Mouse (Mus musculus): Measurements from ENCODE around the gene Kcnt2. TPM values are rescaled to one million over a fixed set of nuclear protein-coding genes. Genes with fewer than 3 reads are reported as not detected.

Kcnt2 gene
- total and polyA plus RNA-seq, 3 experiments: not detected

GRCm38 (mm10) chr1:140295482-140295881 is 49.5 kb downstream of the Kcnt2 start:
- DNase-seq (ENCODE audit: extremely low read depth): no peak
- H3K27ac ChIP-seq (ENCODE audit: insufficient read depth, low read depth): no peak overlapping the region
- TF ChIP-seq NRF1 (IDR thresholded peaks at IDR 0.05; ENCODE audit: low read depth, low read length) (no peak), MAFK (IDR thresholded peaks at IDR 0.05; ENCODE audit: insufficient replicate concordance, low read length) (no peak)
- H3K4me2 ChIP-seq (ENCODE audit: insufficient read depth, low read depth, poor library complexity, severe bottlenecking): no peak overlapping the region
- H3K9me3 ChIP-seq (replicated peaks; ENCODE audit: low read length): no peaks in the 10 kb centered on the region
- H3K36me3 ChIP-seq (replicated peaks in 1 of 2; ENCODE audit: control insufficient read depth in 1 of 2, insufficient read depth in 1 of 2, low read length in 1 of 2): no peaks in the 10 kb centered on the region
- H3K4me3 ChIP-seq (replicated peaks in 1 of 3; ENCODE audit: low read depth in 2 of 3, low read length in 2 of 3, poor library complexity in 1 of 3): no peak overlapping the region
- in situ Hi-C loops (cut with MboI; ENCODE audit: low pct_ligation_motif_present, low pct_unique_long_range_greater_than_20kb, low sequenced_read_pairs): no loop called here
- H3K27me3 ChIP-seq (replicated peaks): no peaks in the 10 kb centered on the region
- dilution Hi-C loops (cut with MboI; ENCODE audit: extremely low pct_ligation_motif_present, extremely low pct_unique_long_range_greater_than_20kb, low sequenced_read_pairs): no loop called here
- no peaks in the 10 kb centered on the region for H3K4me1 ChIP-seq (ENCODE audit: control insufficient read depth in 1 of 2, insufficient read depth in 2 of 2)
- no peaks in the 10 kb centered on the region for H3K79me2 ChIP-seq (replicated peaks; ENCODE audit: control insufficient read depth, extremely low read depth, insufficient read depth, poor library complexity, severe bottlenecking)
- H3K9ac ChIP-seq (ENCODE audit: insufficient read depth, low read depth): no peak overlapping the region

DNA sequence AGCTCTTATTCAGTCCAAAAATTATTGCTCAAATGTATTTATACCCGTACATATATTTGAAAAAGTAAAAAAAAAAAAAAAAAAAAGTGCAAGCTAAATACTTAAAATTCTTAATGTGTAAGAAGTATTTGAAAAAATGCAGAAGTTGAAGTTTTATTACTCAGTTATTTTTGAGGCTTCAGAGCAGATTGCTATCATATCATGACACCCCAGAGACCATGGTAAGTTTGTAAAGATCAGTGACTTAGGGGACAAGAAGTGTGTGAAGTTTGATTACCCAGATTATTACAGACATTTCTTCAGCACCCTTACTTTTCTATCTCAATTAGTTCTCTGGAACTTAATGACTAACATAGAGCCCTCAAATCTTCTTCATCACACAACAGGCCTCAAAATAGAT is 58.3 kb downstream of the Kcnt2 start:
- Histone ChIP-seq H3K27me3 (replicated peaks) (no peaks in the 10 kb centered on the region), H3K27ac (ENCODE audit: insufficient read depth, low read depth) (no peak overlapping the region), H3K9me3 (replicated peaks; ENCODE audit: low read length) (peaks cover 2% of the 10 kb centered on the region), H3K79me2 (replicated peaks; ENCODE audit: control insufficient read depth, extremely low read depth, insufficient read depth, poor library complexity, severe bottlenecking) (no peaks in the 10 kb centered on the region), H3K4me1 (ENCODE audit: control insufficient read depth in 1 of 2, insufficient read depth in 2 of 2) (no peaks in the 10 kb centered on the region), H3K4me2 (ENCODE audit: insufficient read depth, low read depth, poor library complexity, severe bottlenecking) (no peak overlapping the region), H3K36me3 (replicated peaks in 1 of 2; ENCODE audit: control insufficient read depth in 1 of 2, insufficient read depth in 1 of 2, low read length in 1 of 2) (no peaks in the 10 kb centered on the region), H3K9ac (ENCODE audit: insufficient read depth, low read depth) (no peak overlapping the region), H3K4me3 (replicated peaks in 1 of 3; ENCODE audit: low read depth in 2 of 3, low read length in 2 of 3, poor library complexity in 1 of 3) (no peak overlapping the region)
- dilution Hi-C loops (cut with MboI; ENCODE audit: extremely low pct_ligation_motif_present, extremely low pct_unique_long_range_greater_than_20kb, low sequenced_read_pairs): no loop called here
- DNase-seq (ENCODE audit: extremely low read depth): no peak
- no peak for TF ChIP-seq MYC (IDR thresholded peaks at IDR 0.05; ENCODE audit: low read depth, low read length)
- no peak for TF ChIP-seq ZKSCAN1 (IDR thresholded peaks at IDR 0.05; ENCODE audit: borderline replicate concordance, low read depth, low read length)
- no peak for TF ChIP-seq MAX (IDR thresholded peaks at IDR 0.05; ENCODE audit: low read length)
- in situ Hi-C loops (cut with MboI; ENCODE audit: low pct_ligation_motif_present, low pct_unique_long_range_greater_than_20kb, low sequenced_read_pairs): no loop called here

- TF ChIP-seq E2F4 (IDR thresholded peaks at IDR 0.05; ENCODE audit: insufficient replicate concordance, low read depth, low read length) (no peak), BHLHE40 (IDR thresholded peaks at IDR 0.05; ENCODE audit: low read depth, low read length) (no peak), JUND (conservative IDR thresholded peaks at IDR 0.05; ENCODE audit: low read depth, low read length) (peak; percentile 74), IRF4 (IDR thresholded peaks at IDR 0.05; ENCODE audit: low read depth, low read length) (peak; percentile 79), EP300 (IDR thresholded peaks at IDR 0.05; ENCODE audit: low read length) (peak; percentile 80), JUN (IDR thresholded peaks at IDR 0.05; ENCODE audit: insufficient read depth, low read depth, low read length) (peak; percentile 53; the same call in 1 of the 2 replicates)
- no peak overlapping the region for H3K27ac ChIP-seq (ENCODE audit: insufficient read depth, low read depth)
- dilution Hi-C loops (cut with MboI; ENCODE audit: extremely low pct_ligation_motif_present, extremely low pct_unique_long_range_greater_than_20kb, low sequenced_read_pairs): no loop called here
- H3K4me1 ChIP-seq (ENCODE audit: control insufficient read depth in 1 of 2, insufficient read depth in 2 of 2): no peaks in the 10 kb centered on the region
- no peaks in the 10 kb centered on the region for H3K36me3 ChIP-seq (replicated peaks in 1 of 2; ENCODE audit: control insufficient read depth in 1 of 2, insufficient read depth in 1 of 2, low read length in 1 of 2)
- peak; percentile 3 for DNase-seq (ENCODE audit: extremely low read depth)
- H3K79me2 ChIP-seq (replicated peaks; ENCODE audit: control insufficient read depth, extremely low read depth, insufficient read depth, poor library complexity, severe bottlenecking): no peaks in the 10 kb centered on the region
- no peak overlapping the region for H3K4me2 ChIP-seq (ENCODE audit: insufficient read depth, low read depth, poor library complexity, severe bottlenecking)
- no peak overlapping the region for H3K4me3 ChIP-seq (replicated peaks in 1 of 3; ENCODE audit: low read depth in 2 of 3, low read length in 2 of 3, poor library complexity in 1 of 3)
- in situ Hi-C loops (cut with MboI; ENCODE audit: low pct_ligation_motif_present, low pct_unique_long_range_greater_than_20kb, low sequenced_read_pairs): no loop called here
- H3K9me3 ChIP-seq (replicated peaks; ENCODE audit: low read length): peaks cover 2% of the 10 kb centered on the region
- no peak overlapping the region for H3K9ac ChIP-seq (ENCODE audit: insufficient read depth, low read depth)
- H3K27me3 ChIP-seq (replicated peaks): no peaks in the 10 kb centered on the region
Measured at GRCm38 (mm10) chr1:140305344-140305743, 59.4 kb downstream of the Kcnt2 start.

Measured in CH12.LX (cell line).